28 mouse cellular contexts compared by ENCODE assay signal in the genomic region with DNA sequence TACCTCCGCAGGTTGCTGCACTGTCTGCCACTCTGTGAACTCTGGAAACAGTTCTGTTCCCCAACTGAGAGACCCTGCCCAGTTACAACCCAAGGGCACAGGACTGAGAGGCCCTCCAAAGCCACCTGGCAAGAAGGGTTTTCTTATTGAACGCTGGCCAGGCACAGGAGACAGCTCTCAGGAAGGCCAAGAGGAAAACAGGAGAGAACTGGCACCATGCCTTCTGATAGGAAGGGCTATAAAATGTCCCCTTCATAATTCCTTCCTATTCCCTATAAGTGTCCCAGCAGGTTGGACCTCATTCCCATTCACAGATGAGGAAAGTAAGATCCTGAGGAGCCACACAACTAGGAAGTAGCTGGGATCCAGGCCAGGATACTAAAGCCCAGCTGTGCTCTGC. TPM values are rescaled to one million over a fixed set of nuclear protein-coding genes. Genes with fewer than 3 reads are reported as not detected.
"Had no signal": no experiment of that assay in that cellular context is flagged by ENCODE, and none has a peak within 500 bp of the region (broad histone marks: within the 10 kb centered on the region; RNA-seq: fewer than 3 reads in every experiment).

No protein-coding gene starts in this region.

- H3K36me3 ChIP-seq: heart, embryonic 10.5 days; heart, embryonic 12.5 days; hindbrain, embryonic 10.5 days; hindbrain, embryonic 12.5 days; intestine, embryonic 15.5 days; limb, embryonic 12.5 days; liver, embryonic 13.5 days; liver, embryonic 15.5 days had no signal

- ATAC-seq: hindbrain, embryonic 16.5 days; inflammation-experienced regulatory T-cells, adult 6 months; intestine, embryonic 15.5 days; liver, postnatal 0 days had no signal

- H3K4me1 ChIP-seq: heart, embryonic 10.5 days; heart, embryonic 12.5 days; hindbrain, embryonic 10.5 days; hindbrain, embryonic 12.5 days; intestine, embryonic 15.5 days; limb, embryonic 12.5 days; liver, embryonic 13.5 days; liver, embryonic 15.5 days had no signal

- H3K4me2 ChIP-seq: heart, embryonic 12.5 days; hindbrain, embryonic 12.5 days; hindbrain, embryonic 14.5 days; intestine, embryonic 15.5 days; limb, embryonic 12.5 days; liver, embryonic 11.5 days; liver, embryonic 13.5 days; liver, embryonic 15.5 days had no signal

- H3K4me3 ChIP-seq: gastrocnemius, adult 2 months; heart, embryonic 10.5 days; heart, embryonic 12.5 days; hindbrain, embryonic 10.5 days; hindbrain, embryonic 12.5 days; intestine, embryonic 15.5 days; limb, embryonic 12.5 days; liver, embryonic 13.5 days; liver, embryonic 15.5 days had no signal

- H3K27me3 ChIP-seq: hindbrain, embryonic 12.5 days; intestine, embryonic 15.5 days; limb, embryonic 12.5 days; liver, embryonic 13.5 days; liver, embryonic 15.5 days had no signal

- H3K9ac ChIP-seq: heart, embryonic 12.5 days; hindbrain, embryonic 12.5 days; hindbrain, embryonic 14.5 days; intestine, embryonic 15.5 days; limb, embryonic 12.5 days; liver, embryonic 13.5 days; liver, embryonic 15.5 days; liver, postnatal 0 days had no signal

- H3K9me3 ChIP-seq: heart, embryonic 10.5 days; heart, embryonic 12.5 days; hindbrain, embryonic 10.5 days; hindbrain, embryonic 12.5 days; intestine, embryonic 15.5 days; limb, embryonic 12.5 days; liver, embryonic 13.5 days; liver, embryonic 15.5 days had no signal

- DNase-seq: gastrocnemius, adult 2 months; gastrocnemius, postnatal 10 days; gastrocnemius, postnatal 25 days; heart, adult 18-20 months; heart, postnatal 10 days; heart, postnatal 4 days; kidney, adult 18-20 months; kidney, adult 8-10 months; kidney, postnatal 10 days; kidney, postnatal 25 days; kidney, postnatal 4 days; layer of hippocampus, adult 9-11 months; layer of hippocampus, postnatal 36 days; left cerebral cortex, postnatal 4 days; liver; liver, embryonic 13.5 days; liver, postnatal 0 days had no signal

- H3K27ac ChIP-seq: gastrocnemius, adult 2 months; heart, embryonic 10.5 days; hindbrain, embryonic 10.5 days; hindbrain, embryonic 12.5 days; hindbrain, embryonic 14.5 days; intestine, embryonic 15.5 days; limb, embryonic 12.5 days; liver, embryonic 13.5 days; liver, embryonic 15.5 days had no signal

RNA-seq across cellular contexts. Expression of gene Kcnma1, which starts 39.6 kb away (rescaled TPM):
- polyA plus RNA-seq: inflammation-experienced regulatory T-cells, adult 6 months had no signal
